Mouse (Mus musculus): Measurements from ENCODE around the gene Cd83. TPM values are rescaled to one million over a fixed set of nuclear protein-coding genes. Genes with fewer than 3 reads are reported as not detected.

The Cd83 gene
- polyA plus RNA-seq, 1 experiment from 2014 or later: 18.1 TPM

DNA sequence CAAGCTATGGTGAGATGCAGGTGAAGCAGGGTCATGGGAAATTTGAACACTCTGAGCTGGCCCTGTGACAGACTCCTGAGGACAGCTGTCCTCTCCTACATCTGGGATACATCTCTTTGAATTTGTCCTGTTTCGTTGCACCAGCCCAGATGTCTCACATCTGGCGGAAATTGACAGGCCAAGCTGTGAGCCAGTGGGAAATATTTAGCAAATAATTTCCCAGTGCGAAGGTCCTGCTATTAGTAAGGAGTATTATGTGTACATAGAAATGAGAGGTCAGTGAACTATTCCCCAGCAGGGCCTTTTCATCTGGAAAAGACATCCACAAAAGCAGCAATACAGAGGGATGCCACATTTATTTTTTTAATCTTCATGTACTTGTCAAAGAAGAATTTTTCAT is 17.4 kb downstream of the Cd83 start:
- Histone ChIP-seq H3K4me2 (no peak overlapping the region), H3K4me1 (replicated peaks) (peaks cover 15% of the 10 kb centered on the region), H3K9me3 (no peaks in the 10 kb centered on the region), H3K36me3 (peaks cover 7% of the 10 kb centered on the region), H3K27me3 (no peaks in the 10 kb centered on the region), H3K9ac (no peak overlapping the region), H3K4me3 (no peak overlapping the region), H3K27ac (no peak overlapping the region)
- ATAC-seq (ENCODE audit: low FRiP score): no peak
- WGBS: 82% methylated on average over 3 of the region's 3 CpGs

GRCm38 (mm10) chr13:43802361-43803137 is 18.0 kb downstream of the Cd83 start:
- Histone ChIP-seq H3K36me3 (peaks cover 7% of the 10 kb centered on the region), H3K27me3 (no peaks in the 10 kb centered on the region), H3K4me3 (no peak overlapping the region), H3K27ac (no peak overlapping the region), H3K4me1 (replicated peaks) (peaks cover 21% of the 10 kb centered on the region), H3K9me3 (no peaks in the 10 kb centered on the region), H3K4me2 (no peak overlapping the region), H3K9ac (no peak overlapping the region)
- 87% methylated on average over 8 of the region's 8 CpGs for WGBS
- no peak for ATAC-seq (ENCODE audit: low FRiP score)

DNA sequence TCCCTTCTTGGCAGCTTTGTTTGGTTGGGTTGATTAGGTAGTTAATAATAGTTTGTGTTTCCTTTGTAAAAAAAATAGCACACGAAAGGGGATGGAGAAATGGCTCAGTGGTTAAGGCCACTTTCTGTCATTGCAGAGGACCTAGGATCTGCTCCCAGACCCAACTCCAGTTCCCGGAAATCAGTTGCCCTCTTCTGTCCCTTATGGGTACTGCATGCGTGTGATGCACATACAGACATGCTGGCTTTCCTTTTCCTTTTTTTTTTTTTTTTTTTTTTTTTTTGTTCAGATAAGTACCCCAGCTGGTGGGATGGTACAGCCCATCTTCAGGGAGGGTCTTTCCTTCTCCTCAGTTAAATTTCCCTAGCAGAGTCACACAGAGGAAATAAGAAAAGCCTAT is 20.1 kb downstream of the Cd83 start:
- Histone ChIP-seq H3K4me3 (no peak overlapping the region), H3K36me3 (peaks cover 7% of the 10 kb centered on the region), H3K27me3 (peaks cover 3% of the 10 kb centered on the region; the same call in 1 of the 2 replicates), H3K27ac (no peak overlapping the region), H3K4me2 (no peak overlapping the region), H3K9me3 (no peaks in the 10 kb centered on the region), H3K9ac (no peak overlapping the region), H3K4me1 (replicated peaks) (peaks cover 23% of the 10 kb centered on the region)
- ATAC-seq (ENCODE audit: low FRiP score): no peak
- WGBS: 94% methylated on average over 3 of the region's 3 CpGs

DNA sequence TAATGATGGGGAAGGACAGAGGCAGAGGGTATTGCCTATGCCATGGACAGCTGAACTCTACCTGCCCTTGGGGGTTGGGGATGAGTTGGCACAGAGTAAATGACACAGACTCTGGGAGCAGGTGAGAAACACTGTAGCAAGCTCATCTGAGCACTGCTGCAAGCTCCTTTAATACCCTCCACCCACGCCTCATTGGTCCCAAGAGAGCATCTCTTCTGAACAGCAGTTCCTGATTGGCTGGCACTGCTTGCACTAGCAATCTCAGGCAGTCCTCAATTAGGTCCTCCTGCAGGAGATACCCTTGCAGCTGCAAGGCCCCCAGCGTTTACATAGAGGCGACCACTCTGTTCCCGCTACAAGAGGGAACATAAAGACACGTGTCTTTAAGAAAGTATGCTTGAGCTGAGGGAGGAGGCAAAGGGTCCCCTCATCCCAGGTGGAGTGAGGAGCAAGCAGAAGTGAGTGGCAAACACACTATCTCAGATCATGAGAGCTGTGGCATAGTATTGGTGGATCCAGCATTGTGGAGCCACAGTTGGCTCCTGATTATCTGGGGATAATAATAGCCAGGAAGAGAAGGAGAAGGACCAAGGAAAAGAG is 20.7 kb downstream of the Cd83 start:
- ATAC-seq (ENCODE audit: low FRiP score): no peak

DNA sequence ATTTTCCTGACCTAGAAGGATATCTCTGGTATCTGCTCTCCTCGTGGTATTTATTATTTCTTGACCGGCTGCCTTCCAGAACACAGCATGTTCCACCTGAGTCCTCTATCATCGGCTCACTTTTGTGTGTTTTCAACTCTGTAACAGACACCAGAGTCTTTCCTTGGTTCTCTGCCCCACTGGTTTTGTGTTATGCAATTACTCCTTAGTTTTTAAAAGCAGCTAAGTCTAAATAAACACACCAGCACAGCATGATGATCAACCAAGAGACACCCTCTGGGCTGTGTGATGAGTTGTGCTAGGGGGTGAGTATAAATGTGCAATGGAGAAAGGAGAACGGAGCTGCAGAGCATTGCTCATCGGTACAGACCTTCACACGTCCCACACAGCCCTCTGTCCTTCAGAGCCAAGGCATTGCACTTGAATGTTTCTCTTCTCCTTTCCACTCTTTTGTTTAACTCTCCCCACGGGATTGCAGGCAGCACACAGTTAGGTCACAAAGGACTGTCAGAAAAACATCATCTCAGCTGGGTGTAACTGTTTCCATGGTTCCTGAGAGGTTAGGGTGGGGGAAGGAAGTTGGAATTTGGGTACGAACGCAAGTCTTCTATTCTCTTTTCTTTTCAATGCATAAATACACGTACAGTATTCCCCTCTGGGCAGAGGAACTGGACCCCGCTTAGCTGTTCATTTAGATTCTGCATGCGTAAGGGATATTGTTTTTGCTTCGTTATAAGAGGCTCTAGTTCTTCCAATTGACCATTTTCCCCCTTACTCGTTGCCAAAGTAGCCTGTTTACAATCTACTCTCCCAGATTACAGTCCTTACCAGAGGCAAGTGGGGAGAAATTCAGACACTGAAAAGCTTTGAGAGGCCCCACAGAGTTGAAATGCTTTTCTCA is 22.0 kb downstream of the Cd83 start:
- peak overlapping the region; percentile 26; the same call in 1 of the 2 replicates for H3K4me2 ChIP-seq
- no peak overlapping the region for H3K4me3 ChIP-seq
- peaks cover 3% of the 10 kb centered on the region; the same call in 1 of the 2 replicates for H3K27me3 ChIP-seq
- H3K36me3 ChIP-seq: peaks cover 2% of the 10 kb centered on the region; the same call in 1 of the 2 replicates
- no peaks in the 10 kb centered on the region for H3K9me3 ChIP-seq
- 28% methylated on average over 14 of the region's 14 CpGs for WGBS
- peak overlapping the region; percentile 60 for H3K27ac ChIP-seq
- peak; percentile 36; the same call in 1 of the 2 replicates for ATAC-seq (ENCODE audit: low FRiP score)
- peaks cover 23% of the 10 kb centered on the region for H3K4me1 ChIP-seq (replicated peaks)
- H3K9ac ChIP-seq: no peak overlapping the region

More for the DNA sequence above, 20.7 kb downstream of the Cd83 start:
- Histone ChIP-seq H3K4me2 (no peak overlapping the region), H3K27me3 (peaks cover 3% of the 10 kb centered on the region; the same call in 1 of the 2 replicates), H3K9ac (no peak overlapping the region), H3K36me3 (peaks cover 7% of the 10 kb centered on the region), H3K4me1 (replicated peaks) (peaks cover 23% of the 10 kb centered on the region), H3K9me3 (no peaks in the 10 kb centered on the region), H3K27ac (no peak overlapping the region), H3K4me3 (no peak overlapping the region)
- WGBS: 70% methylated on average over 5 of the region's 5 CpGs

DNA sequence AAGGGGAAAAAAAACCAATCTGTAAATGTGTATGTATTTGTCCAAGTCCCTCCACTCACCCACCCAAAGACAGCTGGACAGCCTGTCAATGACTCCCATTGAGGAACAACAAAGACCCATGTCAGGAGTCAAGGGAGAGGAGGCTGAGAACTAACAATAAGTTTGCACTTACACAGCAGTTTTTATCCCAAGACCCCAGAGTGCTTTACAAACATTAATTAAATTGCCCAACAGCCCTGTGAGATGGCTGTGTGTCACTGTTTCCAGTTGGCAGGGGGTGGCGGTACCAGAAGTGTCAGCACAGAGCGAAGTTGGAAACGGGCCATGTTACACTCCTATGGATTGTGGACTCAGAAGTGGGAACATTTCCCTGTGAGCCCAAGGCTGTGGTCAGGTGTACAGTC is 22.7 kb downstream of the Cd83 start:
- ATAC-seq (ENCODE audit: low FRiP score): peak; percentile 57
- Histone ChIP-seq H3K4me3 (no peak overlapping the region), H3K4me2 (no peak overlapping the region; the same call in 1 of the 2 replicates), H3K9ac (no peak overlapping the region), H3K9me3 (no peaks in the 10 kb centered on the region), H3K27me3 (peaks cover 3% of the 10 kb centered on the region; the same call in 1 of the 2 replicates), H3K27ac (peak overlapping the region; percentile 60; the same call in 1 of the 2 replicates), H3K36me3 (no peaks in the 10 kb centered on the region), H3K4me1 (replicated peaks) (peaks cover 23% of the 10 kb centered on the region)
- WGBS: 32% methylated on average over 3 of the region's 3 CpGs

DNA sequence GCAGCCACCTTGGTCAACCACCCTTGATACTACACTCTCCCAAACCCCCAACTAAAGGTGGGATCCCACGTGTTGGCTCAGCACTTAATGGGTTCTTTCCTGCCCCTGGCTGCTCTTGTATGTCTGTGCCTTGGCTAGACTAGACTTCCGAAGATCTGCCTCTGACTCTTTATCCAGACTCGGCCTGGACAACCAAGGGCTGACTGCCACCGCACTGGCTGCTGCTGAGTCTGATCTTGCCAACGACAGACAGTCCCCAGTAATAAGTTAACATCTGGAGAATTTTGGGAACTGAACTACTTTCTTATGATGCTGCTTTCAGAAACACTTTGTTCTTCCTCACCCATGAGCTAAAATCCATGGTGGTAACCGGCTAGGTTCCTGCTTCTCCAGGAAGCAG is 26.0 kb downstream of the Cd83 start:
- Histone ChIP-seq H3K36me3 (no peaks in the 10 kb centered on the region), H3K4me3 (no peak overlapping the region), H3K27ac (no peak overlapping the region), H3K4me2 (no peak overlapping the region), H3K27me3 (peaks cover 3% of the 10 kb centered on the region; the same call in 1 of the 2 replicates), H3K9me3 (no peaks in the 10 kb centered on the region), H3K9ac (no peak overlapping the region), H3K4me1 (replicated peaks) (peaks cover 20% of the 10 kb centered on the region)
- WGBS: 86% methylated on average over 6 of the region's 6 CpGs
- no peak for ATAC-seq (ENCODE audit: low FRiP score)

GRCm38 (mm10) chr13:43811835-43812234 is 27.3 kb downstream of the Cd83 start:
- Histone ChIP-seq H3K9ac (no peak overlapping the region), H3K36me3 (no peaks in the 10 kb centered on the region), H3K27me3 (peaks cover 3% of the 10 kb centered on the region; the same call in 1 of the 2 replicates), H3K4me3 (no peak overlapping the region), H3K4me1 (replicated peaks) (peaks cover 10% of the 10 kb centered on the region), H3K27ac (no peak overlapping the region), H3K4me2 (no peak overlapping the region), H3K9me3 (no peaks in the 10 kb centered on the region)
- no peak for ATAC-seq (ENCODE audit: low FRiP score)
- 89% methylated on average over 3 of the region's 3 CpGs for WGBS

- Histone ChIP-seq H3K27me3 (peaks cover 3% of the 10 kb centered on the region; the same call in 1 of the 2 replicates), H3K27ac (no peak overlapping the region), H3K4me3 (no peak overlapping the region), H3K9ac (no peak overlapping the region), H3K36me3 (no peaks in the 10 kb centered on the region), H3K9me3 (no peaks in the 10 kb centered on the region), H3K4me1 (replicated peaks) (no peaks in the 10 kb centered on the region), H3K4me2 (no peak overlapping the region)
- WGBS: 91% methylated on average over 8 of the region's 8 CpGs
- no peak for ATAC-seq (ENCODE audit: low FRiP score)
Observed at GRCm38 (mm10) chr13:43813431-43813830, 28.9 kb downstream of the Cd83 start.

- WGBS: 77% methylated on average over 3 of the region's 3 CpGs
- H3K4me3 ChIP-seq: no peak overlapping the region
- no peaks in the 10 kb centered on the region for H3K9me3 ChIP-seq
Observed at GRCm38 (mm10) chr13:43817461-43817860, 32.9 kb downstream of the Cd83 start.

GRCm38 (mm10) chr13:43818307-43819019 is 33.9 kb downstream of the Cd83 start:
- no peak overlapping the region for H3K27ac ChIP-seq
- H3K4me2 ChIP-seq: no peak overlapping the region
- no peaks in the 10 kb centered on the region for H3K36me3 ChIP-seq
- no peaks in the 10 kb centered on the region for H3K9me3 ChIP-seq
- H3K9ac ChIP-seq: no peak overlapping the region
- no peaks in the 10 kb centered on the region for H3K27me3 ChIP-seq
- no peaks in the 10 kb centered on the region for H3K4me1 ChIP-seq (replicated peaks)
- WGBS: 78% methylated on average over 7 of the region's 7 CpGs
- H3K4me3 ChIP-seq: no peak overlapping the region
- ATAC-seq (ENCODE audit: low FRiP score): no peak

More at GRCm38 (mm10) chr13:43817461-43817860, 32.9 kb downstream of the Cd83 start:
- no peaks in the 10 kb centered on the region for H3K4me1 ChIP-seq (replicated peaks)
- H3K36me3 ChIP-seq: no peaks in the 10 kb centered on the region
- H3K4me2 ChIP-seq: no peak overlapping the region
- ATAC-seq (ENCODE audit: low FRiP score): no peak
- no peaks in the 10 kb centered on the region for H3K27me3 ChIP-seq
- H3K27ac ChIP-seq: no peak overlapping the region
- H3K9ac ChIP-seq: no peak overlapping the region
